In genomic region chr10:111315940-111316339, GRCm38 (mm10) we compare ENCODE assay signal across 24 mouse cellular contexts. TPM values are rescaled to one million over a fixed set of nuclear protein-coding genes. Genes with fewer than 3 reads are reported as not detected.
DNase-seq lines count a peak whose midpoint lies in the region; ATAC-seq and TF ChIP-seq lines count a peak whose summit lies in the region.
"Had no signal": no experiment of that assay in that cellular context is flagged by ENCODE, and none has a peak within 500 bp of the region (broad histone marks: within the 10 kb centered on the region; RNA-seq: fewer than 3 reads in every experiment).

No protein-coding gene starts in this region.

- intact Hi-C loops in left cerebral cortex, adult 2 months (cut with DNase I): loop anchor here (1.0 to 5.0 kb wide), 3 partner anchors 66 to 156 kb away; partner anchors contain the start of gene Nap1l1
- intact Hi-C loops in left cerebral cortex, postnatal 36 days (cut with DNase I): loop anchor here (2.0 kb wide), 1 partner anchor 75 kb away; no protein-coding TSS in a partner anchor

- TF ChIP-seq CTCF in left cerebral cortex, adult 2 months (IDR thresholded peaks at IDR 0.05): no peak

- DNase-seq in frontal cortex, postnatal 10 days (ENCODE audit: low spot score in 2 of 2): no peak
- no peak for DNase-seq in left cerebral cortex, adult 2 months (ENCODE audit: extremely low spot score in 1 of 2, low spot score in 2 of 2)
- no peak for DNase-seq in left cerebral cortex, postnatal 36 days (ENCODE audit: low spot score in 2 of 2)
- DNase-seq in brain, adult 2 months (ENCODE audit: low read depth, low spot score): peak; percentile 57
- peak; percentile 73 for DNase-seq in telencephalon, adult 2 months (ENCODE audit: low read depth, low spot score)
- DNase-seq: adrenal gland, adult 8-10 months; adrenal gland, postnatal 14 days; adrenal gland, postnatal 36 days; B cell, adult 2 months; cerebellum, adult 11 months; cerebellum, adult 18-20 months; cerebellum, adult 8-10 months; cerebellum, adult 9-11 months; cerebellum, postnatal 14 days; cerebellum, postnatal 36 days had no signal

- H3K27ac ChIP-seq in left cerebral cortex, adult 2 months: peak overlapping the region; percentile 88
- H3K27ac ChIP-seq: embryonic facial prominence, embryonic 10.5 days; embryonic facial prominence, embryonic 12.5 days; forebrain, embryonic 13.5 days; forebrain, embryonic 15.5 days had no signal

- ATAC-seq in frontal cortex, adult (ENCODE audit: low TSS enrichment): peak; percentile 45
- no peak for ATAC-seq in megakaryocyte-erythroid progenitor cell, adult 5-6 weeks (replicated peaks; ENCODE audit: low FRiP score, low TSS enrichment, poor library complexity, severe bottlenecking)
- ATAC-seq: activated CD4-positive, CD25-positive, alpha-beta regulatory T cell, adult 4 months; CD4-positive, CD25-positive, alpha-beta regulatory T cell, adult 4 months; forebrain, embryonic 13.5 days; forebrain, embryonic 15.5 days; Patski had no signal

- no peak overlapping the region for H3K4me3 ChIP-seq in left cerebral cortex, adult 2 months
- H3K4me3 ChIP-seq: embryonic facial prominence, embryonic 10.5 days; embryonic facial prominence, embryonic 12.5 days; forebrain, embryonic 13.5 days; forebrain, embryonic 15.5 days had no signal

RNA-seq across cellular contexts. Expression of gene Bbs10, which starts 17.5 kb away (rescaled TPM):
- total RNA-seq in left cerebral cortex, adult 2 months (2021): 1 to 10 TPM; 4.9 to 6.7 TPM
- 1 to 10 TPM; 5.8 to 7.1 TPM for total RNA-seq in left cerebral cortex, postnatal 36 days (2021)
- 2.0 and 3.1 TPM in 2 replicates for total RNA-seq in megakaryocyte-erythroid progenitor cell, adult 5-6 weeks (2014; fragmentation: Nextera tagmentation)
- total RNA-seq in megakaryocyte-erythroid progenitor cell, adult 5-6 weeks (2017): 4.8 and 6.3 TPM in 2 replicates

Comparison
In these comparisons a context has a peak if more than half of its experiments do, and no peak if none do; other contexts are left out.
1. DNase-seq: peak in brain, adult 2 months (single experiment) and telencephalon, adult 2 months (single experiment); none in frontal cortex, postnatal 10 days (0 of 2), left cerebral cortex, adult 2 months (0 of 2) and left cerebral cortex, postnatal 36 days (0 of 2).